11 mouse cellular contexts compared by ENCODE assay signal in the genomic region with DNA sequence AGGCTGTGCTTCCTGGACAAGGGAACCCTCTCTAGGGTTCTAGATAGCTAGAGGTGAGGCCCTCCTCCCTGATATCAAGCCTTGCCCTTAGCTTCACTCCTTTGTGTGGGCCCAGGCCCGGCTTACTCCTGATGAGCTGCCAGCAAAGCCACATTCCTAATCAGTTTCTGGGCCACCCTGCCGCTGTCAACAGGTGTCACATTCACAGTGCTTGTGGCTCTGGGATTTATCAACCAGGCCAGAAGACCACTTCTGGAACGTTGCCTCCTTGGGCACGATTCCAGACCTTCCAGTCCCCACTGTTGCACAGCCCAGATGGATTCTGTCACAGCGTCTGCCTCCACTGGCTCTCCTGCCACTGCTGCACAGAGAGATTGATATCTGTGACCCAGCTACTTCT. TPM values are rescaled to one million over a fixed set of nuclear protein-coding genes. Genes with fewer than 3 reads are reported as not detected.
DNase-seq lines count a peak whose midpoint lies in the region; ATAC-seq and TF ChIP-seq lines count a peak whose summit lies in the region.
"Had no signal": no experiment of that assay in that cellular context is flagged by ENCODE, and none has a peak within 500 bp of the region (broad histone marks: within the 10 kb centered on the region; RNA-seq: fewer than 3 reads in every experiment).

No protein-coding gene starts in this region.

- TF ChIP-seq POLR2A in myocyte (IDR thresholded peaks at IDR 0.05; ENCODE audit: insufficient read length, low read depth) = no peak

- intact Hi-C loops in heart, postnatal 36 days (cut with DNase I) = no loop called here

- H3K27me3 ChIP-seq in liver, postnatal 0 days (ENCODE audit: insufficient read depth, low read length) = no peaks in the 10 kb centered on the region
- no peaks in the 10 kb centered on the region for H3K27me3 ChIP-seq in myocyte (ENCODE audit: control insufficient read depth, insufficient read depth, insufficient read length)
- H3K27me3 ChIP-seq in forebrain, embryonic 12.5 days = no peaks in the 10 kb centered on the region

- 44% methylated on average over 5 of the region's 5 CpGs for WGBS in liver, postnatal 0 days (ENCODE audit: insufficient replicate concordance)
- WGBS in forebrain, embryonic 12.5 days = 76% methylated on average over 5 of the region's 5 CpGs

- H3K36me3 ChIP-seq in liver, postnatal 0 days (replicated peaks; ENCODE audit: insufficient read depth, low read length) = no peaks in the 10 kb centered on the region
- H3K36me3 ChIP-seq in myocyte (ENCODE audit: control insufficient read depth, insufficient read depth) = no peaks in the 10 kb centered on the region
- no peaks in the 10 kb centered on the region for H3K36me3 ChIP-seq in forebrain, embryonic 12.5 days (replicated peaks)
- H3K36me3 ChIP-seq: embryonic facial prominence, embryonic 12.5 days had no signal

- peaks cover 11% of the 10 kb centered on the region for H3K4me1 ChIP-seq in liver, postnatal 0 days (ENCODE audit: insufficient read depth)
- peaks cover 9% of the 10 kb centered on the region for H3K4me1 ChIP-seq in forebrain, embryonic 12.5 days

- no peak for TF ChIP-seq CTCF in liver, postnatal 0 days (IDR thresholded peaks at IDR 0.05; ENCODE audit: low read depth)

- H3K4me3 ChIP-seq in liver, postnatal 0 days (ENCODE audit: low read depth, low read length) = no peak overlapping the region
- H3K4me3 ChIP-seq in myocyte = no peak overlapping the region
- no peak overlapping the region for H3K4me3 ChIP-seq in forebrain, embryonic 12.5 days (replicated peaks)
- H3K4me3 ChIP-seq: embryonic facial prominence, embryonic 12.5 days; gastrocnemius, adult 2 months; megakaryocyte, embryonic 14.5 days had no signal

- ATAC-seq in liver, postnatal 0 days = peak; percentile 75
- ATAC-seq in forebrain, embryonic 12.5 days (ENCODE audit: low FRiP score) = no peak

- no peak overlapping the region for H3K27ac ChIP-seq in liver, postnatal 0 days (ENCODE audit: low read depth)
- H3K27ac ChIP-seq in forebrain, embryonic 12.5 days = no peak overlapping the region
- H3K27ac ChIP-seq: embryonic facial prominence, embryonic 12.5 days; gastrocnemius, adult 2 months had no signal

- no peaks in the 10 kb centered on the region for H3K79me2 ChIP-seq in myocyte (ENCODE audit: control insufficient read depth, insufficient read depth)

- no peak overlapping the region for H3K9ac ChIP-seq in liver, postnatal 0 days (replicated peaks)
- no peak overlapping the region for H3K9ac ChIP-seq in forebrain, embryonic 12.5 days
- H3K9ac ChIP-seq: embryonic facial prominence, embryonic 12.5 days had no signal

- TF ChIP-seq EP300 in liver, postnatal 0 days (IDR thresholded peaks at IDR 0.05; ENCODE audit: low read depth) = peak; percentile 74; the same call in 1 of the 2 replicates

- no peak overlapping the region for H3ac ChIP-seq in myocyte (ENCODE audit: control insufficient read depth, insufficient read length)

- H3K4me2 ChIP-seq in liver, postnatal 0 days (ENCODE audit: low read depth, low read length) = no peak overlapping the region
- H3K4me2 ChIP-seq in myocyte (ENCODE audit: low read depth) = no peak overlapping the region
- no peak overlapping the region for H3K4me2 ChIP-seq in forebrain, embryonic 12.5 days
- H3K4me2 ChIP-seq: embryonic facial prominence, embryonic 12.5 days had no signal

- DNase-seq in adrenal gland, postnatal 14 days = peak; percentile 25
- DNase-seq in adrenal gland, postnatal 36 days = no peak
- no peak for DNase-seq in liver, postnatal 0 days
- no peak for DNase-seq in liver
- peak; percentile 57 to 58 for DNase-seq in heart, postnatal 36 days
- DNase-seq in T-cell, adult 2 months (ENCODE audit: low spot score) = no peak
- DNase-seq: gastrocnemius, adult 2 months had no signal

- H3K9me3 ChIP-seq in liver, postnatal 0 days (ENCODE audit: low read length) = no peaks in the 10 kb centered on the region
- no peaks in the 10 kb centered on the region for H3K9me3 ChIP-seq in forebrain, embryonic 12.5 days
- H3K9me3 ChIP-seq: embryonic facial prominence, embryonic 12.5 days; megakaryocyte, embryonic 14.5 days had no signal

TF ChIP-seq in myocyte, 11 proteins besides CTCF, POLR2A, EP300 and RAD21:
- peak in 1 of 3 experiments; percentile 71 for TF ChIP-seq MYOG (IDR thresholded peaks at IDR 0.05; ENCODE audit: control insufficient read depth in 1 of 3, insufficient read depth in 1 of 3, insufficient read length in 2 of 3, low read depth in 2 of 3)
- no peak for TF ChIP-seq USF1 (IDR thresholded peaks at IDR 0.05; ENCODE audit: low read depth)
- peak in 2 of 3 experiments; percentile 32 to 74 for TF ChIP-seq MYOD1 (IDR thresholded peaks at IDR 0.05; ENCODE audit: control insufficient read depth in 1 of 3, insufficient read length in 2 of 3, low read depth in 2 of 3)

RNA-seq across cellular contexts. Expression of a gene that starts 30.3 kb away (rescaled TPM):
- 0.15 and 1.3 TPM in 2 replicates for total RNA-seq in adrenal gland, postnatal 14 days (2021)
- total RNA-seq in adrenal gland, postnatal 36 days (2021) = not detected
- polyA plus RNA-seq in liver, postnatal 0 days (2015; fragmentation: Nextera tagmentation; extraction: Ambion mirVana) = 0.29 and 0.52 TPM in 2 replicates
- total RNA-seq in heart, postnatal 36 days (2021) = 1 to 10 TPM; 6.0 to 9.9 TPM
- polyA plus RNA-seq in myocyte (2012; fragmentation: generic; extraction: Trizol) = 3.0 TPM
- polyA plus RNA-seq in forebrain, embryonic 12.5 days (2016; fragmentation: Nextera tagmentation; extraction: Ambion mirVana) = 0.06 and 0.15 TPM in 2 replicates

Comparison
In these comparisons a context has a peak if more than half of its experiments do, and no peak if none do; other contexts are left out.
1. DNase-seq: peak in adrenal gland, postnatal 14 days (single experiment) and heart, postnatal 36 days (2 of 2); none in adrenal gland, postnatal 36 days (0 of 2), liver, postnatal 0 days (single experiment), liver (single experiment) and T-cell, adult 2 months (single experiment).